Mouse (Mus musculus) E14TG2a.4 (cell line): ENCODE results near the gene Olfr1339.

Experiments
- CTCF ChIP-seq: conservative IDR thresholded peaks from 2 replicates; pipeline ENCODE4 v1.5.1; 2014; ENCODE audit warnings: low read length
- NANOG ChIP-seq: IDR thresholded peaks from 2 replicates; pipeline ENCODE4 v1.6.1; 2014; ENCODE audit warnings: borderline replicate concordance, low read length, mixed read lengths
- POU5F1 ChIP-seq: IDR thresholded peaks from 2 replicates; pipeline ENCODE4 v1.6.1; 2014; ENCODE audit warnings: low read length, borderline replicate concordance

DNA sequence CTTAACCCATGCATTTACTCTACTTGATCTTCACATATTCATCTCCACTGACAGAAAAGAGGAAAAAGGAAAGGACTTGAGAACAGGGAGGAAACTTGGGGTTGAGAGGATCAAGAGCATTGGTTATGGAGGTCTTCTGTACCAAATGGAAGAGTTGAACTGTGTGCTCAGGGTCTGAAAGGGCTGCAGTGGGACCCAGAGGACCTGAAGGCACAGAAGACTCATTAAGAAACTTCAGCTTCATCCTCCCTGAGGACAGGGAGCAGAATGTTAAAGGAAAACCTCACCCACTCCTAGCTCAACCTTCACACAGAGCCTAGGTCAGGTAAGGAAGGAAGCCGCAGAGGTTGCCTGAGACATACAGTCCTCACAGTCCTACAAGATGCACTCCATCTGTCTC, at the start of gene Olfr1339:
- no peak for TF ChIP-seq CTCF
- TF ChIP-seq NANOG = no peak
- TF ChIP-seq POU5F1 = no peak
